Mouse (Mus musculus): ENCODE data around the gene Atp23.

The Atp23 gene

DNA sequence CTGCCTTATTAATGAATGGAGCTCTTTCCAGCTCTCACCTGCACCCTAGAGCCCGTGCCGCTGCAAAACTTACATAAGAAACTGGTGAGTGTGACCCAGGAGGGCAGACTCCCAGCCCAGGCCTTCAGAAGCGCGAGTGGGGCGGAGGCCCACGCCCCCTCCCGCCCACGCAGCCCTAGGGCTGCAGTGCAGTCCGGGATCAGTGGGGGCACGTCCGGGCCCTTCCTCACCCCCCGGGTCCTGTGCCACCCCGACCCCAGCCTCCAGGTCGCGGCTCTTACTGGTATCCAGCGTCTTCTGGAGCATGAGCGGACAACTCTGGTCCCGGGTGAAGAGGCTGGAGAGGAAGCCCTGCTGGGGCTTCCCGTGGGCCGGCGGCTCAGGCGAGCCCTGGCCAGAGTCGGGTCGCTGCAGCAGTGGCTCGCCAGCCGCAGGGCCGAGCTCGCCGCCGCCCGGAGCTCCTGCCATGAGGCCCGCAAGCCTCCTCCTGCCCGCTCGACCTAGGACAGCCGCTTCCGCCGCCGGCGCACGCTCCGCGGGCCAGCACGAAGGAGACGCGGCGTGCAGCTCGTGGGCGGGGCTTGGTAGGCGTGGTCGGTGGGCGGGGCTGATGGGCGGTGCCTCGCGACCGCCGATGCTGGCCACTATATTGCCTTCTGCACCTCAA lies at the start of gene Atp23:
Gene Atp23, minus strand, starts transcription at position 535 of the 667 bp plus-strand sequence.
- DNase-seq = peak; percentile 99

DNA sequence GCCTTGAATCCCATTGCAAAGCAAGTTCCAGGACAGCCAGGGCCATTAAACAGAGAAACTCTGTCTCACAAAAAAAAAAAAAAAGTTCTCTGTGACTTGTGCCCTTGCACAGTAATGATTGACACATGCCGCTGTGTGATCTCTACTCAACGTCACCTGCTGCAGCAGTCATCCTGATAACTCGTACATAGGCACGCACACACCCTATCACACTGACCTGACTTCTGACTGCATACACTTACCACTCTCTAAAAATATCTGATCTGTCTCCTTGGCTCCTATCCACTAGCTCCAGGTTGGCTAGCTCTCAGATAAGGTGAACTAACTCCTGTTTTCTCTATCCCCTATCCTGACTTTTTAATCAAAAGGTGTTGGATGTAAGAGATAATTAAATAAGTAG lies 49.4 kb upstream of the Atp23 start:
- DNase-seq = no peak

DNA sequence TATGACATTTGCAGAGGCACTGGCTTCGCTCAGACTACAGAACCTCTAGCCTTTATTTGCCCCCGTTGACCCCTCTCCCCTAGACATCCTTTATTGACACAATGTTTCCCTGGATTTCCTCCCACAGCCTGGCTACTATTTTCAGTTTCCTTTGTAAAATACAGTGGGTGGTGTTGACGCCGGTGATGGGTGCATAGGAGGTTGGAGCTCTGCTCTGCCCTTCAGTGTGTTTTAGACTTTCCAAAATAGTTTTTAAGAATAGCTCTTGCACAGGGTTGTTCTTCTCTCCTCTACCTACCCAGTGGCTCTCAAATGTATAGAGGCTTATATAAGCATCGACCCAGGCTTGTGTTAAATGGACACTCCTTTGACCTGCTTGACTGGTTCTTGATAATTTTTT lies 48.7 kb upstream of the Atp23 start:
- no peak for DNase-seq

DNA sequence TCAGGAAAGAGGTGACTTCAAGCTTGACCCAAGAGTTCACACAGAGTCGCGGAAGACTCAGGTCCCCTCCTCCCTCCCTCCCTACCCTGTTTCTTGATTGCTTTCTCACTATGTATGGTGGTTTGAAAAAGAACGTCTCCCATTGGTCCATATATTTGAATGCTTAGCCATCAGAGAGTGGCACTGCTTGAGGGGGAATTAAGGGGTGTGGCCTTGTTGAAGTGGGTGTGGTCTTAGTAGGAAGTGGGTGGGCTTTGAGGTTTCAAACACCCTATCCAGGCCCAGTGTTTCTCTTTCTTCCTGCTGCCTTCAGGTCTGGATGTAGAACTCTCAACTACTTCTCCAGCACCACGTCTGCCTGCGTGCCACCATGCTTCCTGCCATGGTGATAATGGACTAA lies 44.4 kb upstream of the Atp23 start:
- no peak for DNase-seq

DNA sequence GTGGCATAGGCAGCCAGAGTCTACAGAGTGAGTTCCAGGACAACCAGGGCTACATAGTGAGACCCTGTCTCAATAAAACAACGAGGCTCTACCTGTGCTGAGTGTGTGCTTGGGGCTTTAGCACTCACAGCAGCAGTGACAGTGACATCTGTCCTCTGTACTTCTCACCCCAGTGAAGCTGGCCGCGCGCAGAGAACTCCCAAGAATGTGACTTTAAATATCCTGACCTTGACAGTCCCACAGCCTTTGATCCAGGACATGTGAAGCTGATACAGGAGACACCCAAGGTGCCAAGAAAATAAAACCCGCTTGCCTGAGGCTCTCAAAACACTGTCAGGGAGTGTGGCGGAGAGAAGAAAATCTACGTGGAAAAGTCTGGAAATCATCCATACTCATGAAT lies 39.8 kb upstream of the Atp23 start:
- DNase-seq = no peak

DNA sequence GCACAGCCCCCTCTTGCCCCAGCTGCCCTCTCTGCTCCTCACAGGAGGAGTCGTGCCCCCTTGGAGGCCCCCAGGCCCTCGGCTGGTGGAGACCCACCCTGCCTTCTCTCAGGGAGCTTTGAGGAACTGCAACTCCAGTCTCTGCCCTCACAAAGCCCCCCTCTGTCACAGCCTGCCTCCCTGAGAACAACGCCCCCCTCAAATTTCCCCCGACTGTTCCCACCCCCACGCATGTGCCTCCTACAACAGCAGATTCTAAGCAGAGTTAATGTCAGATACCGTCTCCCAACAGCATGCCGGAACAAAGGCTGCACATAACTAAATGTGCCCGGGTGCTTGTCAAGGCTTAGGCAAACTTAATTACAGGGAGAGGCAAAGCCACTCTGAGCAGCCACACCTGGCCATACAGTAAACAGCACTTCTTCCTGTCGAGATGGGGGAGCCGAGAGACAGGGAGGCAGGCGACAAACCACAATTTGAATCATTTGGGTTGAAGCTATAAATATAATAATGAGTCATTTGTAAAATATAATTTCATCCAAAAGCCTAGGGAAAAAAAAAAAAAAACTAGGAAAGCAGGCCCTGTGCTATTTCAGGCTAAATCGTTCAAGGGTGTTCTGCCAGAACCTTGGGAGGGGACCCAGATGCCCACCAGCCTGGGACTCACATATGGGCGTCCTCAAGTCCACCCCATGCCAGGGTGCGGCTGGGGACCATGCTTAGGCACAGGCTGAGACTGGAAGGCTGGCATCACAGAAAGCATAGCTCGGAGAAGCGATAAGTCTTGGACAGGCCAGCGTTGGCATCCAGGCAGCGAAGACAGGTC lies 34.6 kb upstream of the Atp23 start:
- no peak for DNase-seq

DNA sequence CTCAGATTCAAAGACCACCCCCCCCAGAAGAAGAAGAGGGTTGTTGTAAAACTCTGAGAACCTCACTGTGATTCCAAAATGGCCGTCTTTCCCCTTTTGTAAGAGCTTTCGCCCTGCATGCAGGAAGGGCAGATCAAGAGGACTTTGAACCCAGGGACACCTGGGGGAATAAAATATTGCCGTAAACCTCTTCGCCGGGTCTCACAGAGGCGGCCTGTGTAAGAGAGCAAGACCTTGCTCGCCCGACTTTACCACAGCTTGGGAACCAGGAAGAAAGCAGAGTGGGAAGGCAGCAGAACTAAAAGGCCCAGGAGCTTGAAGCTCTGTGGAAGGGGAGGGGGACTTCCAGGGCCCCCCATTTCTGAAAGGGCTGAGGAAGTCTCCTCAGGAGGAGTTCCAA lies 34.0 kb upstream of the Atp23 start:
- no peak for DNase-seq

DNA sequence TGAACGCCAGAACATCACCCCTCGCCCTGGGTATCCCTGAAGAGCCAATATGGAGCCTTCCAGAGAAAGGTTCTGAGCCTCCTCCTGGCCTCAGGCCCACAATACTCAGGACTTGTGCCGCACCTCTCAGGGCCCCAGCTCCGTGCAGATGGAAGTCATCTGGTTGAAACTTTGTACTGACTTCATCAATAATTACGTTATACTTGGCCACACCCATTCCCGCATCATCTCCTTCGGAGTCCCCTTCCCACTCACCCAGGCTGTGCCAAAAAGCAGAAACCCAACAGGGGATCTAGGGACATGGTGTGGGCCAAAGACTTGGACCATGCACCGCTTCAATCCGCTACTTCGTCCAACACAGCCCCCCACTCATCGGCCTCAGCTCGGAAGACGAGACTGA lies 33.4 kb upstream of the Atp23 start:
- no peak for DNase-seq

DNA sequence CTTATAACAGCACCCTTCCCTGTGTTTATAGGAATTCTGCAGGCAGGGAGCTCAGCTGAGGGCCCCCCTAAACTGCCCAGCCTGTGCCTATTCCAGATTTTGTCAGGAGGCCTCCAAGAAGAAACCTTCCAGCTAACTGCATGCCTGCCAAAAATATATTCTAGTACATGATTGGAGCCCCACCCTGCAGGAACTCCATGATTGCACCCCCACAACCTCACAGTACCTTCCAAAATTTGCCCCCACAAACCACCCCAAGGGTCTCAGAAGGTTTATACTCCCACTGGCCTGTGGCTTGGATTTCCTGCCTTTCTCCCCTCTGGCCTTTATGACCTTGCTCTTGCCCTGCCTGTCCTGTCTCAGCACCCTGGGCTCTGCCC lies 30.6 kb upstream of the Atp23 start:
- DNase-seq = no peak

DNA sequence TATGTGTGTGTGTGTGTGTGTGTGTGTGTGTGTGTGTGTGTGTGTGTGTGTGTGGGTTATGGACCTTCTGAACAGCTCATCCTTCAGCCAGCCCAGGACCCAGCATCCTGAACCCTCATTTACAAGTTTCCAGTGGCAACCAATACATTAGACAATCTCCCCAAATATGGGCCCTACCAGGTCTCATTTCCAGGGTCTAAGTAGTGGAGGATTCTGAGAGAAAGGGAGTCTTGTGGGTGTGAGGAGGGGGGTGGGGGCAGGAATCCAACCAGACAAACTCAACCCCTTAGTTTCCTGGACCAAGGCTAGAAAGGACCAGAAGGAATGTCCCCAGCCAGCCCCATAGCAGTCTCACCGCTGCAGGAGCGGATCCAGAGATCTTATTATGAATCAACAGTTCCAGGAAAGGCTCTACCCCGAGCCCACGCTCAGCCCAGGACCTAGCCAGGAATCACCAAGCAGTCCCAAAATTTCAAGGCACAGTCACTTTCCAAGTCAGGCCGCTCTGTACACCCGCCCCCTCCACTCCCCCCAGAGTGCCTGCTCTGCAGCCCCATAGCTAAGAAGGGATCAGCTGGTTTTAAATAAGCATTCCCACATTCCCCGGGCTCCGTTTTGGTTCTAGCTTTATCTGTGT lies 30.1 kb upstream of the Atp23 start:
- no peak for DNase-seq

DNA sequence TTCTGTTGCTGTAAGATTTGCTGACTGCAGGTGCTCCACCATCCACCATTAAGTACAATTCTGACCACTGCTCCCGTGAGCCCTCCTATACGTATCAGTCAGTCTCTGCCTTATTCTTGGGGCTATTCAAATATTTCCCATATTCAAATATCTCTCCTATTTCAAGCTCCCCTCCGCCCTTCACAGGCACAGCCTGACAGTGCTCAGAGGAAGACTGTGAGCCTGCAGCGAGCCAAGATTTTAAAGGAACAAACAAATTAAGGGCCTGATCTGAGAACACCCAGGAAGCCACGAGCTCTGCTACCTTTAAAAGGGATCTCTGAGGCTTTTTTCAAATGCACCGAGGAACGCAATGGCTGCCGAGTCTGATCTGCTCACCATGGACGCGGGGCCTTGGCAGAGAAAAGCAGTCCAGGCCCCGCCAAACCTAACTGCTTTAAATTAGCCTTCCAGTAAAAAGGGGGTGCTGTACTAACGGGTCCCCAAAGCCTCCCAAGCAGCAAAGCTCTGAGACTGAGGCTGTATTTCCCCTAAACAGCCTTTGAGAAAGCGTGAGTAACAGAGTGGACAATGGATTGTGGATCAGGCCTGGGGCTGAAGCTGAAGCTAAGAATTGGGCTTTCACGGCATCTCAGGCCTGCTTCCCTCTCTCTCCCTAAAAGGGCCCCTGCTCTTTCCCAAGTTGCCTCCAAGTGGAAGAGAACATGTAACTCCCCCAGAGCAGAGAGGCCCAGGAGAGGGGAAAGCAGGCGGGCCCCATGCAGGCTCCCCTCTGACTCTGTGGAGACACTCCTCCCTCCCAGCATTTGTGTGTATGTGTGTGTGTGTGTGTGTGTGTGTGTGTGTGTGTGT lies 29.3 kb upstream of the Atp23 start:
- DNase-seq = no peak

DNA sequence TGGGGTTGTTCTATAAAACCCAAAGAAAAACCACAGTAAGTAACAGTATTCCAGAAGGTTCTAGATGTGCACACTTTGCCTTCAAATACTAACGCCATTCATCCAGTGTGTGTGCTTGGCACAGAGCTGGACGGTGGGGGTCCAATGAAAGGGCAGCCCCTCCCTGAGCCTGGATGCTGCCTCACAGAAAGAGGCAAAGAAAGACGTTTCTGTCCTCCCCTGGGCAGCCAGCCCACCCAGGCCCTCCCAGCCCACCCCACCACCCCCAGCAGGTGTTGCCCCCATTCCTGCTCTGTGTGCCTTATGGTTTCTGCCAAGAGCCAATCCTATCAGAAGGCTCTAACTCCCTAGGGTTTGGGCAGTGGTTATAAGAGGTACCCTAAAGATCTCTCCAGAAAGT lies 28.4 kb upstream of the Atp23 start:
- DNase-seq = no peak

DNA sequence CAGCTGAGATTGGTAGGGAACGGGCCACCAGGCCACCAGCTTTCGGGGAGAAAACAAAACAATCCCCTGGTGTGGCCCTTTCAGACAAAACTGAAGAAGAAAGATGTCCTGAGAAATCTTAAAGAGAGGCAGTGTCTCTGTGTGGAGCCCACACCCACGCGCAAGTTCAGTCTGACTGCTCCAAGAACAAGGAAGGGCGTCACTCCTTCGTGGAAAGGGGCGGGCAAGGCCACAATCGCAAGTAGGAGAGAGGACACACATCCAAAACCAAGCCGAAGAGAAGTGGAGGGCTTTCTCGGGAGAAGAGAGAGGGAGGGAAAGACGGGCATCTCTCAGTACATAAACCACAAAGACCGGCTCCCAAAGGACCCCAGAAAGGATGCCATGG lies 27.7 kb upstream of the Atp23 start:
- no peak for DNase-seq

DNA sequence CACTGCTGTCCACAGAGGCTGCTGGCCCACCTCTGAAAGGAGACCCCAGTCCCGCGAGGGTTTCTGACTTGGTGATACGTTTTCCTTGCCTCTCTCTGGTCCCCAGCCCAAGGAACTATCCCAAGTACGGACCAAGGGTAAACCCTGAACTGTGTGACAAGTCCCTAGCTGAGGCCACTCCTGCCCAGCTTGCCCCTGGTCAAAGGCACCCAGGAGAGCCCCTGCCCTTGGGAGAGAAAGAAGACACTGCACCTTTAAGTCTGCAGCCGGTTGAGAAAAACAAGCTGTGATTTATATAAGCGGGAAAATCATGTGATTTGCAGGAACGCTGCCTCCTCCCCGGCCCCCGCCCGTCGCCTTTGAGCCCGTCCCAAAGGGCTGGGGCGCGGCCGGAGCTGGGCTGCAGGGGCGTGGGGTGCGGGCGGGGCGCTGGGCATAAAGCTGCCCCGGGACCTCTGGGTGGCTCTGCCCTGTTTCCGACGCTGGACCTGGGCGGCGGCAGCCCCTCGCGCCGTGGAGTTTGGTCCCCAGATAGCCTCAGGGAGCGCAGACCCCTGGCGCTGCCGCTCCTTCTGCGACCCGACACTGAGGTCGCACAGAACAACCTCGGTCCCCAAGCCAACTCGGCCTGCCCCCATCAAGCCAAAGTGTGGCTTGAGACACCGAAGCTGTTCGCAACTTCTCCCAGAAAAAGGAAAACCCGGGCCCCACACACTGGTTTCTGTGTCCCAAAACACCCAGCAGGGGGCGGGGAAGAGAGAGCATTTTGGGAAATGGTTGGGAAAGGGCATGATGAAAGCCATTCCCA lies 27.1 kb upstream of the Atp23 start:
- no peak for DNase-seq

DNA sequence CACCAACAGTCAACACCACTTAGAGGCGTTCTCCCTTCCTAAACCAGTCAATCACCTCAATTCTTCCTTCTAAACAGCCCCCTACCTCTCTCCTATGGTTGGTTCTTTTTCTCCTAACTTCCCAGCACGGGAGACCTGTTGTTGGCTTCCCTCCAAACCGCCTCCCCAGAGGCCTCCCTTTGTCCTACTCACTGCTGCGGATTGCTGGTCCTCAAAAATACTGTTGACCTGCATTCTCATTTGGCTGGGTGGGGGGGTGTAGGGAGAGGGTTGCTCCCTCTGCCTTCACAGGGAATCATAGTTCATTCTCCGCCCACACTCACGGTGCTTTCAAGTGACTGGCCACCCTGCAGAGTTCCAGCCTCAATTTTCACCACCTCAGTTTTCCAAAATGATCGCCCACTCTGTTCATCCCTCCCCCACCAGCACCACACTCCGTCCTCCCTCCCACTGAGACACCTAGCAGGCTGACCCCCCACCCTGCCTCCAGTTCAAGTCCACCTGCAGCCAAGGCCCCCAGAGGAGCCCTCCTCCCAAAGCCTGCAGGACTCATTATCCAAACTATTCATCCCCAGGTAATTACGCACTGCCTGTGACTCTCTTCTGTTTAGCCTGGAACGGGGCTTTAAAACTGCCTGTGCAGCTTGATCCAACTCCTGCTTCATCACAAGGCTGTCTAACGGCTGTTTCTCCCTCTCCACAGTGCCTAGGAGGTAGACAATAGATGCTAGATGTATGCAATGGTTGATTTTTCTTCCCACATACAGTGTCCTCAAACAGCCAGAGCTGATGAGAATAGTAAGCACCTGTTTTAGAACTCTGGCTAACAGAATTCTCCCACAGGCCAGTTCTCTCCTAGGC lies 26.2 kb upstream of the Atp23 start:
- DNase-seq = no peak

DNA sequence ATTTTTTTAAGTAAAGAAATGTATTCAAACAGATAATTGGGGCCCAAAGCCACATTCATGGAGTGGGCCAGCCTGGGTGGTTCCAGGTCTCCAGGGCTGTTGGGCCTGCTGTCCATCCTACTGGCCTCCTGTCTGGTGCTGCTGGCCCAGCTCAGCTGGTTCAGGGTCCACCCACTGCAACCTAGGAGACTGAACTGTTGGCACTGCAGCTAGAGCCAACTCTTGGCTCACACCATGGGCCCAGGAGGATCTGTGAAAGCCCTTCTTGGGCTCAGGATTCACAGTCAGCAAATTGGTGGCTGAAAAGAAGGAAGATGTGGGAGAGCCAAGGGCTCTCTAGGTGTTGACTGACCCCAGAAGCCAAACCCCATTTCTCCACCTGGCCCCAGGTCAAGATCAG lies 24.2 kb upstream of the Atp23 start:
- DNase-seq = no peak

DNA sequence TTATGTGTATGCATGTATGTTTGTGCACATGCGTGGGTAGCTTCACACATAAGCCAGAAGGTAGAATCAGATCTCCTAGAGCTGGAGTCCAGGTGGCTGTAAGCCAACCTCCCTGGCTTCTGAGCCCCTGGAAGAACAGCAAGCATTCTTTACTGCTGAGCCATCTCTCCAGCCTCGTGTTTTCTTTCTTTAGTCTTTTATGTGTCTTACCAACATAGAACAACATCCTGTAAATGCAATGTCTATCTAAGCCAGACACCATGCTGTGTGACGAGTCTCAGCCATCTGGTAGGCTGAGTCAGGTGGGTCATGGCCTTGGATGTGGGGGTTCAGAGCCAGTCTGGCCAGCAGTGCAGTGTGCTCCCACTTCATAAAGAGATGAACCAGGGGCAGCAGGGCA lies 22.9 kb upstream of the Atp23 start:
- no peak for DNase-seq

DNA sequence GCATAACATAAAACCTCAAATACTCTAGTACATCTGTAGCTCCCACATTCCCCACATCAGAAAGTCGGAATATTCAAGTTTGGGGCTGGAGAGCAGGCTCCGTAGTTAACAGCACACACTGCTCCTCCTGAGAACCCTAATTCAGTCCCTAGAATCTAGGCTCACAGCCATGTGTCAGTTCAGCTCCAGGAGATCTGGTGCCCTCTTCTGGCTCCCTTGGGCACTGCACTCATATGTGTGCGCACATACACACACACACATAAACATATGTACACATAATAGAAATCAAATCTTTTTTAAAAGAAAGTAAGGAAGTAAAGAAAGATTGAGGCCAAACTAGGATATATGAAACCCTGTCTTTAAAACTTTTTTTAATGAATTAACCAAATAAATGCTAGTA lies 19.1 kb upstream of the Atp23 start:
- DNase-seq = peak; percentile 48 to 55

DNA sequence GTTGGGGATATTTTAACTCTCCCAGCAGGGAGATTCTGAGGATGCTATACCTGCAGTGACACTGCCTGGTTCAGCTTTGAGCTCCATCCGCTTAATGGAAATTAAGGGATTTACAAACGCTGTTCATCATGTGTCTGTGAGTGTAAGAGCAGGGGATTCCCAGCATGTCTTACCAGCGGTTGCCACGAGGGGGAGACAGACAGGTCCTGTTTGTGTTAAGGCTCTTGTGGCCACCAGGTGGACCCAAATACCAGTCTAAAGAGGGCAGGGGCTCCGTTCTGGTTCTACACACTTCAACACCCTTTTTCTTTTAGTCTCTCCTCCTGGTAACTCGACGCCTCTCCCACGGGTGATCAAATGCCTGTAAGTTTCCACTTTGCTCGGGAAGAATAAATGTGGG lies 17.9 kb upstream of the Atp23 start:
- DNase-seq = peak; percentile 97 to 98

DNA sequence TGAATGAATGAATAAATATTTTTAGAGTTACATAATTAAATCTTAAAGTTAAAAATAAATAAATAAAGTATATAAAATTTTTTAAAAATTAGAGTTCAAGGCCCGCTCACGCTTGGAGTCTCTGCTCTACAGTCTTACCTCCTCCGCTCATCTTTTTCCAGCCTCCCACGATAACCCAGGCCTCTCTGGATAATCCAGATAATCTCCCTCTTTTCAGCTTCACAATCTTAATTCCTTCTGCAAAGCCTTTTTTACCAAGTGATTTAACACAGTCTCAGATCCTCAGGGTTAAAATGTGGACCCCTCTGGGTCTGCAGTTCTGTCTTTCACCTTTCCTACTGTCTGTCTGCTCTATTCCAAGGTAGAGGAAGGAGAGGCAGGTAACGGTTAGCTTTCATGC lies 13.1 kb upstream of the Atp23 start:
- no peak for DNase-seq

DNA sequence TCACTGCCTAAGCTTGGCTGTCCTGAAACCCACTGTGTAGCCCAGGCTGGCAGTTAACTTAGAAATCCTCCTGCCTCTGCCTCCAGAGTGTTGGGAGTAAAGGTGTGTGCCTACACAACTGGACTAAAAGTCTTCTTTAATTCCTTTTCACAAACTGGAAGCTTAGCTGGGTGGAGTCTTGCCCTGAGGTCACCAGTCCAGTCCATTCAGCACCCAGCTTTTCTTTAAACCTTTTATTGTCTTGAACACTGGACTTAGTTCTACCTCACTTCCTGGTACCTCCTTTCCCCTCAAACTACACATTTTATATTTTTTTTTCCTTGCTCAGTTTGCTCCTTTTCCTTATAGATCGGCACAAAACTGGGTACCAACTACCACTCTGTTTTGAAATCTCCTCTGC lies 10.3 kb upstream of the Atp23 start:
- no peak for DNase-seq

Measured in B cell, adult 2 months (primary cell).